Mouse (Mus musculus) left cerebral cortex, postnatal 14 days (tissue): Measurements from ENCODE around the gene Mylk4. TPM values are rescaled to one million over a fixed set of nuclear protein-coding genes. Genes with fewer than 3 reads are reported as not detected.

Experiments
- DNase-seq, 2 experiments: peaks; one replicate each; pipeline ENCODE4 v3.0.0; 2021 to 2022; ENCODE audit warnings: low spot score in 2 of 2, mixed read lengths in 1 of 2
- intact Hi-C: fragments of 180-260 bp; cut with DNase I; formaldehyde crosslinking; loops from one replicate; pipeline ENCODE4 v1.15.1; 2025
- total RNA-seq, 2 experiments: library from RNA; stranded (reverse); gene quantifications; 2 replicates each; pipeline ENCODE4 v1.2.3; 2021

Gene Mylk4
- total RNA-seq, 2 experiments from 2014 or later = 0.32 to 0.33 TPM

GRCm38 (mm10) chr13:32724606-32725005 lies 59.1 kb downstream of the Mylk4 start:
- intact Hi-C loops = no loop called here
- DNase-seq = no peak

- DNase-seq = no peak
- intact Hi-C loops = no loop called here
Measured at GRCm38 (mm10) chr13:32721717-32722116, 62.0 kb downstream of the Mylk4 start.

- DNase-seq = no peak
Measured at GRCm38 (mm10) chr13:32719284-32719683, 64.5 kb downstream of the Mylk4 start.

GRCm38 (mm10) chr13:32717709-32718108 lies 66.0 kb downstream of the Mylk4 start:
- DNase-seq = no peak
- intact Hi-C loops = no loop called here

More at GRCm38 (mm10) chr13:32719284-32719683, 64.5 kb downstream of the Mylk4 start:
- intact Hi-C loops = no loop called here

- intact Hi-C loops = no loop called here
- DNase-seq = no peak
Measured at GRCm38 (mm10) chr13:32712568-32712967, 71.2 kb downstream of the Mylk4 start.

GRCm38 (mm10) chr13:32707894-32708293 lies 75.9 kb downstream of the Mylk4 start:
- intact Hi-C loops = no loop called here
- DNase-seq = no peak

- no peak for DNase-seq
- intact Hi-C loops = no loop called here
Measured at GRCm38 (mm10) chr13:32706651-32707288, 77.0 kb downstream of the Mylk4 start.

GRCm38 (mm10) chr13:32705315-32705714 lies 78.4 kb downstream of the Mylk4 start:
- intact Hi-C loops = no loop called here
- no peak for DNase-seq

- intact Hi-C loops = no loop called here
- DNase-seq = no peak
Measured at GRCm38 (mm10) chr13:32704911-32705310, 78.8 kb downstream of the Mylk4 start.

- no peak for DNase-seq
- intact Hi-C loops = no loop called here
Measured at GRCm38 (mm10) chr13:32701564-32701963, 82.2 kb downstream of the Mylk4 start.

GRCm38 (mm10) chr13:32699376-32699775 lies 84.4 kb downstream of the Mylk4 start:
- DNase-seq = no peak
- intact Hi-C loops = no loop called here

GRCm38 (mm10) chr13:32698956-32699355 lies 84.8 kb downstream of the Mylk4 start:
- intact Hi-C loops = no loop called here
- no peak for DNase-seq

- intact Hi-C loops = no loop called here
- no peak for DNase-seq
Measured at GRCm38 (mm10) chr13:32693886-32694455, 89.8 kb downstream of the Mylk4 start.

- no peak for DNase-seq
- intact Hi-C loops = no loop called here
Measured at GRCm38 (mm10) chr13:32692563-32692962, 91.2 kb downstream of the Mylk4 start.

GRCm38 (mm10) chr13:32690279-32690678 lies 93.5 kb downstream of the Mylk4 start:
- intact Hi-C loops = no loop called here
- no peak for DNase-seq

GRCm38 (mm10) chr13:32680868-32681515 lies 102.8 kb downstream of the Mylk4 start:
- DNase-seq = peak; percentile 69 to 78
- intact Hi-C loops = loop anchor here (2.0 kb wide), 1 partner anchor 888 kb away; no protein-coding TSS in a partner anchor

GRCm38 (mm10) chr13:32680121-32680551 lies 103.6 kb downstream of the Mylk4 start:
- intact Hi-C loops = loop anchor here (2.0 kb wide), 1 partner anchor 887 kb away; no protein-coding TSS in a partner anchor
- no peak for DNase-seq

- DNase-seq = no peak
- intact Hi-C loops = no loop called here
Measured at GRCm38 (mm10) chr13:32678998-32679397, 104.8 kb downstream of the Mylk4 start.

- DNase-seq = no peak
- intact Hi-C loops = no loop called here
Measured at GRCm38 (mm10) chr13:32670782-32671181, 113.0 kb downstream of the Mylk4 start.

GRCm38 (mm10) chr13:32668296-32668695 lies 115.5 kb downstream of the Mylk4 start:
- intact Hi-C loops = loop anchor here (10.0 kb wide), 1 partner anchor 173 kb away; no protein-coding TSS in a partner anchor
- no peak for DNase-seq

- intact Hi-C loops = loop anchor here (10.0 kb wide), 1 partner anchor 173 kb away; no protein-coding TSS in a partner anchor
- no peak for DNase-seq
Measured at GRCm38 (mm10) chr13:32667386-32667785, 116.4 kb downstream of the Mylk4 start.
